Mouse (Mus musculus): ENCODE results near the gene Rab11a. TPM values are rescaled to one million over a fixed set of nuclear protein-coding genes. Genes with fewer than 3 reads are reported as not detected.

Gene Rab11a
- total RNA-seq, 2 experiments from 2014 or later: 232 to 250 TPM

GRCm38 (mm10) chr9:64702937-64703336, 34.6 kb downstream of the Rab11a start:
- peak in 1 of 2 experiments; percentile 36 for DNase-seq (ENCODE audit: extremely low spot score in 1 of 2, low spot score in 2 of 2)
- intact Hi-C loops (cut with DNase I): no loop called here
- Histone ChIP-seq H3K27ac (peak overlapping the region; percentile 3; the same call in 1 of the 2 replicates), H3K4me3 (no peak overlapping the region)
- no peak for TF ChIP-seq CTCF (IDR thresholded peaks at IDR 0.05)

GRCm38 (mm10) chr9:64702391-64702790, 35.2 kb downstream of the Rab11a start:
- intact Hi-C loops (cut with DNase I): no loop called here
- TF ChIP-seq CTCF (IDR thresholded peaks at IDR 0.05): no peak
- Histone ChIP-seq H3K27ac (0 out of 2 replicates have a peak overlapping the region, but pooled peaks have one; percentile 32), H3K4me3 (no peak overlapping the region)
- DNase-seq (ENCODE audit: extremely low spot score in 1 of 2, low spot score in 2 of 2): no peak

GRCm38 (mm10) chr9:64701651-64702050, 35.9 kb downstream of the Rab11a start:
- H3K4me3 ChIP-seq: no peak overlapping the region
- intact Hi-C loops (cut with DNase I): no loop called here
- TF ChIP-seq CTCF (IDR thresholded peaks at IDR 0.05): no peak
- H3K27ac ChIP-seq: no peak overlapping the region
- DNase-seq (ENCODE audit: extremely low spot score in 1 of 2, low spot score in 2 of 2): no peak

- intact Hi-C loops (cut with DNase I): no loop called here
- Histone ChIP-seq H3K27ac (no peak overlapping the region), H3K4me3 (no peak overlapping the region)
- TF ChIP-seq CTCF (IDR thresholded peaks at IDR 0.05): no peak
- DNase-seq (ENCODE audit: extremely low spot score in 1 of 2, low spot score in 2 of 2): no peak
Measured at GRCm38 (mm10) chr9:64700451-64701311, 36.9 kb downstream of the Rab11a start.

- TF ChIP-seq CTCF (IDR thresholded peaks at IDR 0.05): no peak
- no peak overlapping the region for H3K27ac ChIP-seq
- no peak for DNase-seq (ENCODE audit: extremely low spot score in 1 of 2, low spot score in 2 of 2)
- intact Hi-C loops (cut with DNase I): no loop called here
- H3K4me3 ChIP-seq: no peak overlapping the region
Measured at GRCm38 (mm10) chr9:64698586-64698985, 39.0 kb downstream of the Rab11a start.

GRCm38 (mm10) chr9:64697677-64698076, 39.9 kb downstream of the Rab11a start:
- Histone ChIP-seq H3K4me3 (no peak overlapping the region), H3K27ac (no peak overlapping the region)
- no peak for TF ChIP-seq CTCF (IDR thresholded peaks at IDR 0.05)
- no peak for DNase-seq (ENCODE audit: extremely low spot score in 1 of 2, low spot score in 2 of 2)
- intact Hi-C loops (cut with DNase I): no loop called here

- H3K27ac ChIP-seq: no peak overlapping the region
- TF ChIP-seq CTCF (IDR thresholded peaks at IDR 0.05): no peak
- intact Hi-C loops (cut with DNase I): no loop called here
Measured at GRCm38 (mm10) chr9:64697006-64697405, 40.6 kb downstream of the Rab11a start.

GRCm38 (mm10) chr9:64696404-64696803, 41.2 kb downstream of the Rab11a start:
- Histone ChIP-seq H3K4me3 (no peak overlapping the region), H3K27ac (no peak overlapping the region)
- no peak for DNase-seq (ENCODE audit: extremely low spot score in 1 of 2, low spot score in 2 of 2)
- TF ChIP-seq CTCF (IDR thresholded peaks at IDR 0.05): no peak
- intact Hi-C loops (cut with DNase I): no loop called here

More at GRCm38 (mm10) chr9:64697006-64697405, 40.6 kb downstream of the Rab11a start:
- no peak overlapping the region for H3K4me3 ChIP-seq
- DNase-seq (ENCODE audit: extremely low spot score in 1 of 2, low spot score in 2 of 2): no peak

GRCm38 (mm10) chr9:64695266-64695665, 42.3 kb downstream of the Rab11a start:
- TF ChIP-seq CTCF (IDR thresholded peaks at IDR 0.05): no peak
- H3K27ac ChIP-seq: no peak overlapping the region
- no peak overlapping the region for H3K4me3 ChIP-seq
- DNase-seq (ENCODE audit: extremely low spot score in 1 of 2, low spot score in 2 of 2): no peak
- intact Hi-C loops (cut with DNase I): no loop called here

- intact Hi-C loops (cut with DNase I): no loop called here
- Histone ChIP-seq H3K27ac (no peak overlapping the region), H3K4me3 (no peak overlapping the region)
- no peak for DNase-seq (ENCODE audit: extremely low spot score in 1 of 2, low spot score in 2 of 2)
- no peak for TF ChIP-seq CTCF (IDR thresholded peaks at IDR 0.05)
Measured at GRCm38 (mm10) chr9:64693094-64693493, 44.5 kb downstream of the Rab11a start.

GRCm38 (mm10) chr9:64691176-64691575, 46.4 kb downstream of the Rab11a start:
- Histone ChIP-seq H3K27ac (no peak overlapping the region), H3K4me3 (no peak overlapping the region)
- peak; percentile 74 for TF ChIP-seq CTCF (IDR thresholded peaks at IDR 0.05)
- intact Hi-C loops (cut with DNase I): loop anchor here (2.0 kb wide), 1 partner anchor 344 kb away; no protein-coding TSS in a partner anchor
- DNase-seq (ENCODE audit: extremely low spot score in 1 of 2, low spot score in 2 of 2): peak; percentile 43 to 61

GRCm38 (mm10) chr9:64690771-64691170, 46.8 kb downstream of the Rab11a start:
- intact Hi-C loops (cut with DNase I): loop anchor here (2.0 kb wide), 1 partner anchor 344 kb away; no protein-coding TSS in a partner anchor
- no peak for TF ChIP-seq CTCF (IDR thresholded peaks at IDR 0.05)
- H3K27ac ChIP-seq: no peak overlapping the region
- no peak overlapping the region for H3K4me3 ChIP-seq
- no peak for DNase-seq (ENCODE audit: extremely low spot score in 1 of 2, low spot score in 2 of 2)

- intact Hi-C loops (cut with DNase I): no loop called here
- Histone ChIP-seq H3K4me3 (no peak overlapping the region), H3K27ac (no peak overlapping the region)
- no peak for TF ChIP-seq CTCF (IDR thresholded peaks at IDR 0.05)
- no peak for DNase-seq (ENCODE audit: extremely low spot score in 1 of 2, low spot score in 2 of 2)
Measured at GRCm38 (mm10) chr9:64688015-64688394, 49.6 kb downstream of the Rab11a start.
